Comparison of ENCODE assay signal across 29 mouse cellular contexts in genomic region chr1:165160723-165161405, GRCm38 (mm10). TPM values are rescaled to one million over a fixed set of nuclear protein-coding genes. Genes with fewer than 3 reads are reported as not detected.
DNase-seq lines count a peak whose midpoint lies in the region; ATAC-seq and TF ChIP-seq lines count a peak whose summit lies in the region.
"Had no signal": no experiment of that assay in that cellular context is flagged by ENCODE, and none has a peak within 500 bp of the region (broad histone marks: within the 10 kb centered on the region; RNA-seq: fewer than 3 reads in every experiment).

Tbx19 (minus strand) TSS chr1:165160773.

- H3K4me3 ChIP-seq in forebrain, embryonic 14.5 days (ENCODE audit: low read depth, low read length): no peak within 1 kb of the TSS
- H3K4me3 ChIP-seq in forebrain, embryonic 13.5 days: no peak within 1 kb of the TSS
- H3K4me3 ChIP-seq in midbrain, embryonic 14.5 days (replicated peaks; ENCODE audit: low read depth, low read length): no peak within 1 kb of the TSS
- no peak within 1 kb of the TSS for H3K4me3 ChIP-seq in midbrain, embryonic 15.5 days
- no peak within 1 kb of the TSS for H3K4me3 ChIP-seq in CH12.LX (replicated peaks in 1 of 3; ENCODE audit: low read depth in 2 of 3, low read length in 2 of 3, poor library complexity in 1 of 3)
- H3K4me3 ChIP-seq: embryonic facial prominence, embryonic 13.5 days; erythroblast, embryonic 14.5 days; heart, embryonic 15.5 days; liver, embryonic 13.5 days; neural tube, embryonic 15.5 days had no signal

- peak; percentile 27 for DNase-seq in forebrain, embryonic 14.5 days (ENCODE audit: low spot score)
- peak; percentile 6 for DNase-seq in midbrain, embryonic 14.5 days
- DNase-seq in CH12.LX (ENCODE audit: extremely low read depth): peak; percentile 24
- no peak for DNase-seq in spleen, postnatal 10 days (ENCODE audit: low spot score in 2 of 2)
- DNase-seq: adrenal gland, adult 8-10 months; cerebellum, adult 18-20 months; cerebellum, postnatal 14 days; embryo, embryonic 11 days; gastrocnemius, postnatal 36 days; heart, postnatal 4 days; kidney, adult 11 months; kidney, postnatal 4 days; liver, embryonic 13.5 days; lung, adult 2 months; lung, postnatal 14 days; right cerebral cortex, adult 18-20 months; thymus, postnatal 4 days had no signal

- no peak within 1 kb of the TSS for H3K27ac ChIP-seq in forebrain, embryonic 14.5 days (ENCODE audit: low read depth, low read length)
- H3K27ac ChIP-seq in forebrain, embryonic 13.5 days: no peak within 1 kb of the TSS
- H3K27ac ChIP-seq in midbrain, embryonic 14.5 days (replicated peaks; ENCODE audit: low read depth, low read length): no peak within 1 kb of the TSS
- H3K27ac ChIP-seq in midbrain, embryonic 15.5 days: no peak within 1 kb of the TSS
- H3K27ac ChIP-seq in CH12.LX (ENCODE audit: insufficient read depth, low read depth): no peak within 1 kb of the TSS
- H3K27ac ChIP-seq: embryonic facial prominence, embryonic 13.5 days; heart, embryonic 15.5 days; liver, embryonic 13.5 days; neural tube, embryonic 15.5 days had no signal

- no peaks in the 10 kb centered on the region for H3K27me3 ChIP-seq in forebrain, embryonic 14.5 days (replicated peaks; ENCODE audit: control insufficient read depth, insufficient read depth, low read length)
- H3K27me3 ChIP-seq in forebrain, embryonic 13.5 days: 0 out of 2 replicates have a peak, but pooled peaks cover 3% of the 10 kb centered on the region
- H3K27me3 ChIP-seq in midbrain, embryonic 14.5 days (ENCODE audit: control insufficient read depth, insufficient read depth, low read length): no peaks in the 10 kb centered on the region
- H3K27me3 ChIP-seq in midbrain, embryonic 15.5 days (replicated peaks): no peaks in the 10 kb centered on the region
- H3K27me3 ChIP-seq in CH12.LX (replicated peaks): no peaks in the 10 kb centered on the region
- H3K27me3 ChIP-seq: embryonic facial prominence, embryonic 13.5 days; heart, embryonic 15.5 days; liver, embryonic 13.5 days; neural tube, embryonic 15.5 days had no signal

- no peak for TF ChIP-seq CTCF in CH12.LX (conservative IDR thresholded peaks at IDR 0.05 in 1 of 2, IDR thresholded peaks at IDR 0.05 in 1 of 2; ENCODE audit: low read depth in 2 of 2, low read length in 2 of 2)

- H3K9ac ChIP-seq in forebrain, embryonic 14.5 days (ENCODE audit: low read length): no peak within 1 kb of the TSS
- H3K9ac ChIP-seq in forebrain, embryonic 13.5 days: no peak within 1 kb of the TSS
- H3K9ac ChIP-seq in midbrain, embryonic 14.5 days (replicated peaks; ENCODE audit: low read length): no peak within 1 kb of the TSS
- H3K9ac ChIP-seq in midbrain, embryonic 15.5 days: no peak within 1 kb of the TSS
- no peak within 1 kb of the TSS for H3K9ac ChIP-seq in CH12.LX (ENCODE audit: insufficient read depth, low read depth)
- H3K9ac ChIP-seq: embryonic facial prominence, embryonic 13.5 days; heart, embryonic 15.5 days; liver, embryonic 13.5 days; neural tube, embryonic 15.5 days had no signal

- no peak for TF ChIP-seq EP300 in CH12.LX (IDR thresholded peaks at IDR 0.05; ENCODE audit: low read length)

- H3K4me2 ChIP-seq in forebrain, embryonic 14.5 days (ENCODE audit: low read length): no peak within 1 kb of the TSS
- no peak within 1 kb of the TSS for H3K4me2 ChIP-seq in forebrain, embryonic 13.5 days
- no peak within 1 kb of the TSS for H3K4me2 ChIP-seq in midbrain, embryonic 14.5 days (ENCODE audit: low read length)
- no peak within 1 kb of the TSS for H3K4me2 ChIP-seq in midbrain, embryonic 15.5 days
- no peak within 1 kb of the TSS for H3K4me2 ChIP-seq in CH12.LX (ENCODE audit: insufficient read depth, low read depth, poor library complexity, severe bottlenecking)
- H3K4me2 ChIP-seq: embryonic facial prominence, embryonic 13.5 days; heart, embryonic 15.5 days; liver, embryonic 13.5 days; neural tube, embryonic 15.5 days had no signal

- dilution Hi-C loops in CH12.LX (cut with MboI; ENCODE audit: extremely low pct_ligation_motif_present, extremely low pct_unique_long_range_greater_than_20kb, low sequenced_read_pairs): no loop called here

- no peaks in the 10 kb centered on the region for H3K36me3 ChIP-seq in forebrain, embryonic 14.5 days (ENCODE audit: control insufficient read depth, insufficient read depth, low read length)
- H3K36me3 ChIP-seq in forebrain, embryonic 13.5 days (ENCODE audit: poor library complexity, severe bottlenecking): no peaks in the 10 kb centered on the region
- no peaks in the 10 kb centered on the region for H3K36me3 ChIP-seq in midbrain, embryonic 14.5 days (ENCODE audit: control insufficient read depth, insufficient read depth, low read length)
- H3K36me3 ChIP-seq in midbrain, embryonic 15.5 days (replicated peaks): no peaks in the 10 kb centered on the region
- H3K36me3 ChIP-seq in CH12.LX (replicated peaks in 1 of 2; ENCODE audit: control insufficient read depth in 1 of 2, insufficient read depth in 1 of 2, low read length in 1 of 2): no peaks in the 10 kb centered on the region
- H3K36me3 ChIP-seq: embryonic facial prominence, embryonic 13.5 days; G1E; heart, embryonic 15.5 days; liver, embryonic 13.5 days; neural tube, embryonic 15.5 days had no signal

- no peak for TF ChIP-seq POLR2A in CH12.LX (IDR thresholded peaks at IDR 0.05; ENCODE audit: low read depth, low read length)

- no peaks in the 10 kb centered on the region for H3K79me2 ChIP-seq in CH12.LX (replicated peaks; ENCODE audit: control insufficient read depth, extremely low read depth, insufficient read depth, poor library complexity, severe bottlenecking)

- H3K4me1 ChIP-seq in forebrain, embryonic 14.5 days (ENCODE audit: control insufficient read depth, insufficient read depth, low read length): no peaks in the 10 kb centered on the region
- H3K4me1 ChIP-seq in forebrain, embryonic 13.5 days: no peaks in the 10 kb centered on the region; the same call in 1 of the 2 replicates
- no peaks in the 10 kb centered on the region for H3K4me1 ChIP-seq in midbrain, embryonic 14.5 days (ENCODE audit: control insufficient read depth, insufficient read depth, low read length)
- H3K4me1 ChIP-seq in midbrain, embryonic 15.5 days: no peaks in the 10 kb centered on the region
- peaks cover 8 to 22% of the 10 kb centered on the region in 2 experiments; a peak in 3 of 4 replicates for H3K4me1 ChIP-seq in CH12.LX (ENCODE audit: control insufficient read depth in 1 of 2, insufficient read depth in 2 of 2)
- H3K4me1 ChIP-seq: embryonic facial prominence, embryonic 13.5 days; heart, embryonic 15.5 days; liver, embryonic 13.5 days; neural tube, embryonic 15.5 days had no signal

- WGBS in forebrain, embryonic 14.5 days: 58% methylated on average over 8 of the region's 8 CpGs
- 68% methylated on average over 8 of the region's 8 CpGs for WGBS in forebrain, embryonic 13.5 days
- 88% methylated on average over 8 of the region's 8 CpGs for WGBS in midbrain, embryonic 14.5 days
- 81% methylated on average over 8 of the region's 8 CpGs for WGBS in midbrain, embryonic 15.5 days

- no peak for ATAC-seq in forebrain, embryonic 14.5 days
- no peak for ATAC-seq in forebrain, embryonic 13.5 days
- ATAC-seq in midbrain, embryonic 14.5 days (ENCODE audit: low FRiP score, low TSS enrichment): no peak
- no peak for ATAC-seq in midbrain, embryonic 15.5 days (replicated peaks)
- ATAC-seq in megakaryocyte progenitor cell, adult 5-6 weeks (replicated peaks; ENCODE audit: poor library complexity): peak; percentile 34

- no peak for TF ChIP-seq RAD21 in CH12.LX (IDR thresholded peaks at IDR 0.05; ENCODE audit: low read depth, low read length)

- in situ Hi-C loops in CH12.LX (cut with MboI; ENCODE audit: low pct_ligation_motif_present, low pct_unique_long_range_greater_than_20kb, low sequenced_read_pairs): no loop called here

- no peaks in the 10 kb centered on the region for H3K9me3 ChIP-seq in forebrain, embryonic 14.5 days (replicated peaks; ENCODE audit: control insufficient read depth, low read length)
- H3K9me3 ChIP-seq in forebrain, embryonic 13.5 days (replicated peaks): 0 out of 2 replicates have a peak, but pooled peaks cover 5% of the 10 kb centered on the region
- H3K9me3 ChIP-seq in midbrain, embryonic 14.5 days (ENCODE audit: control insufficient read depth, low read length): no peaks in the 10 kb centered on the region
- H3K9me3 ChIP-seq in midbrain, embryonic 15.5 days: no peaks in the 10 kb centered on the region
- peaks cover 2% of the 10 kb centered on the region for H3K9me3 ChIP-seq in CH12.LX (replicated peaks; ENCODE audit: low read length)
- H3K9me3 ChIP-seq: embryonic facial prominence, embryonic 13.5 days; heart, embryonic 15.5 days; liver, embryonic 13.5 days; neural tube, embryonic 15.5 days had no signal

TF ChIP-seq in CH12.LX, 34 proteins besides CTCF, POLR2A, EP300 and RAD21:
- no peak for TF ChIP-seq MAFK (IDR thresholded peaks at IDR 0.05; ENCODE audit: insufficient replicate concordance, low read length)
- TF ChIP-seq ELF1 (IDR thresholded peaks at IDR 0.05; ENCODE audit: low read depth, low read length): no peak
- no peak for TF ChIP-seq POLR2AphosphoS2 (IDR thresholded peaks at IDR 0.05; ENCODE audit: low read depth, low read length)
- no peak for TF ChIP-seq SIN3A (IDR thresholded peaks at IDR 0.05; ENCODE audit: low read length)

RNA-seq across cellular contexts. Expression of gene Tbx19, which starts in this region (rescaled TPM):
- 0.07 and 0.13 TPM in 2 replicates for polyA plus RNA-seq in forebrain, embryonic 14.5 days (2014; fragmentation: Nextera tagmentation; extraction: Ambion mirVana)
- polyA plus RNA-seq in forebrain, embryonic 13.5 days (2015; fragmentation: Nextera tagmentation; extraction: Ambion mirVana): 0.10 and 0.24 TPM in 2 replicates
- polyA plus RNA-seq in midbrain, embryonic 14.5 days (2014; fragmentation: Nextera tagmentation; extraction: Ambion mirVana): not detected in 2 replicates
- 0.08 TPM in 1 of 2 replicates, not detected in the other for polyA plus RNA-seq in midbrain, embryonic 15.5 days (2015; fragmentation: Nextera tagmentation; extraction: Ambion mirVana)
- 0.04 TPM in 1 of 2 replicates, not detected in the other for total RNA-seq in CH12.LX (2012; rRNA removed)
- 0.44 TPM in 1 of 2 replicates, not detected in the other for total RNA-seq in CH12.LX (2014; rRNA removed)
- polyA plus RNA-seq in CH12.LX (2012; ENCODE audit: insufficient read length, low read depth): 0.52 and 0.66 TPM in 2 replicates
- not detected in 2 replicates for total RNA-seq in megakaryocyte progenitor cell, adult 5-6 weeks (2015)
- total RNA-seq in megakaryocyte progenitor cell, adult 5-6 weeks (2017): 0.12 TPM in 1 of 2 replicates, not detected in the other
- total RNA-seq: adrenal gland, adult 8-10 months; G1E; gastrocnemius, postnatal 36 days; heart, postnatal 4 days; left cerebral cortex, postnatal 36 days; megakaryocyte, adult 5-6 weeks had no signal
- polyA plus RNA-seq: embryonic facial prominence, embryonic 13.5 days; G1E; heart, embryonic 15.5 days; kidney, embryonic 16.5 days; limb, embryonic 14.5 days; neural tube, embryonic 15.5 days had no signal

Comparison
In these comparisons a context has a peak if more than half of its experiments do, and no peak if none do; other contexts are left out.
1. Peak in DNase-seq in forebrain, embryonic 14.5 days; RNA of the gene not detected or under 1 TPM.
2. Peak in DNase-seq in midbrain, embryonic 14.5 days; RNA of the gene not detected or under 1 TPM.
3. Peak in DNase-seq in CH12.LX; RNA of the gene not detected or under 1 TPM.
4. Peak in ATAC-seq in megakaryocyte progenitor cell, adult 5-6 weeks; RNA of the gene not detected or under 1 TPM.